Mouse (Mus musculus): ENCODE measurements at regions not wholly inside any gene's neighbourhood (a gene's known extent, or its start where the extent isn't known, plus 50 kb on each side); places are given as distances from the start of the nearest gene placed in this dataset.

- Histone ChIP-seq H3K36me3 (no peaks in the 10 kb centered on the region), H3K4me1 (replicated peaks) (peaks cover 3% of the 10 kb centered on the region; the same call in 1 of the 2 replicates), H3K27me3 (no peaks in the 10 kb centered on the region), H3K9ac (no peak overlapping the region), H3K4me3 (no peak overlapping the region), H3K4me2 (no peak overlapping the region), H3K27ac (no peak overlapping the region), H3K9me3 (replicated peaks) (no peaks in the 10 kb centered on the region)
- WGBS = 16% methylated on average over 2 of the region's 2 CpGs
- ATAC-seq (replicated peaks; ENCODE audit: insufficient number of reproducible peaks, insufficient read depth, low FRiP score, low read depth) = no peak
Observed at GRCm38 (mm10) chr6:98178005-98178404, 164.5 kb downstream of the Gm765 start.

- Histone ChIP-seq H3K27me3 (no peaks in the 10 kb centered on the region), H3K4me1 (replicated peaks) (no peaks in the 10 kb centered on the region), H3K9ac (no peak overlapping the region), H3K27ac (no peak overlapping the region), H3K4me3 (no peak overlapping the region), H3K4me2 (no peak overlapping the region), H3K9me3 (replicated peaks) (no peaks in the 10 kb centered on the region), H3K36me3 (no peaks in the 10 kb centered on the region)
- no peak for ATAC-seq (replicated peaks; ENCODE audit: insufficient number of reproducible peaks, insufficient read depth, low FRiP score, low read depth)
- WGBS = 61% methylated on average over 12 of the region's 12 CpGs
Observed at GRCm38 (mm10) chr6:98149043-98149813, 193.3 kb downstream of the Gm765 start.

- Histone ChIP-seq H3K9ac (no peak overlapping the region), H3K4me1 (replicated peaks) (no peaks in the 10 kb centered on the region), H3K9me3 (replicated peaks) (no peaks in the 10 kb centered on the region), H3K27me3 (no peaks in the 10 kb centered on the region), H3K27ac (no peak overlapping the region), H3K4me3 (no peak overlapping the region), H3K36me3 (no peaks in the 10 kb centered on the region), H3K4me2 (no peak overlapping the region)
- WGBS = 84% methylated on average over 5 of the region's 5 CpGs
- ATAC-seq (replicated peaks; ENCODE audit: insufficient number of reproducible peaks, insufficient read depth, low FRiP score, low read depth) = no peak
Observed at GRCm38 (mm10) chr6:98147855-98148254, 194.7 kb downstream of the Gm765 start.

GRCm38 (mm10) chr6:98132931-98133330, 209.6 kb downstream of the Gm765 start:
- Histone ChIP-seq H3K27ac (no peak overlapping the region), H3K9ac (no peak overlapping the region), H3K4me3 (no peak overlapping the region), H3K27me3 (no peaks in the 10 kb centered on the region), H3K36me3 (no peaks in the 10 kb centered on the region), H3K4me1 (replicated peaks) (no peaks in the 10 kb centered on the region), H3K4me2 (no peak overlapping the region), H3K9me3 (replicated peaks) (no peaks in the 10 kb centered on the region)
- 24% methylated on average over 2 of the region's 2 CpGs for WGBS
- no peak for ATAC-seq (replicated peaks; ENCODE audit: insufficient number of reproducible peaks, insufficient read depth, low FRiP score, low read depth)

GRCm38 (mm10) chr6:98125434-98125833, 217.1 kb downstream of the Gm765 start:
- H3K4me2 ChIP-seq = no peak overlapping the region
- WGBS = 68% methylated on average over 7 of the region's 7 CpGs

GRCm38 (mm10) chr6:98118355-98119150, 224.0 kb downstream of the Gm765 start:
- ATAC-seq (replicated peaks; ENCODE audit: insufficient number of reproducible peaks, insufficient read depth, low FRiP score, low read depth) = no peak
- H3K4me2 ChIP-seq = no peak overlapping the region
- no peaks in the 10 kb centered on the region for H3K27me3 ChIP-seq
- H3K4me3 ChIP-seq = no peak overlapping the region
- H3K9me3 ChIP-seq (replicated peaks) = no peaks in the 10 kb centered on the region
- no peak overlapping the region for H3K9ac ChIP-seq
- no peak overlapping the region for H3K27ac ChIP-seq
- no peaks in the 10 kb centered on the region for H3K36me3 ChIP-seq
- H3K4me1 ChIP-seq (replicated peaks) = peaks cover 11% of the 10 kb centered on the region
- WGBS = 44% methylated on average over 9 of the region's 9 CpGs

More at GRCm38 (mm10) chr6:98125434-98125833, 217.1 kb downstream of the Gm765 start:
- Histone ChIP-seq H3K9ac (no peak overlapping the region), H3K36me3 (no peaks in the 10 kb centered on the region), H3K4me3 (no peak overlapping the region), H3K27me3 (no peaks in the 10 kb centered on the region), H3K9me3 (replicated peaks) (no peaks in the 10 kb centered on the region), H3K4me1 (replicated peaks) (no peaks in the 10 kb centered on the region), H3K27ac (no peak overlapping the region)
- ATAC-seq (replicated peaks; ENCODE audit: insufficient number of reproducible peaks, insufficient read depth, low FRiP score, low read depth) = no peak

GRCm38 (mm10) chr6:98114327-98115134, 228.0 kb downstream of the Gm765 start:
- no peaks in the 10 kb centered on the region for H3K36me3 ChIP-seq
- no peak overlapping the region for H3K9ac ChIP-seq
- no peaks in the 10 kb centered on the region for H3K9me3 ChIP-seq (replicated peaks)
- no peak overlapping the region for H3K27ac ChIP-seq
- no peak for ATAC-seq (replicated peaks; ENCODE audit: insufficient number of reproducible peaks, insufficient read depth, low FRiP score, low read depth)
- WGBS = 29% methylated on average over 9 of the region's 9 CpGs
- H3K4me3 ChIP-seq = no peak overlapping the region
- no peak overlapping the region for H3K4me2 ChIP-seq
- H3K4me1 ChIP-seq (replicated peaks) = peaks cover 11% of the 10 kb centered on the region
- H3K27me3 ChIP-seq = no peaks in the 10 kb centered on the region

GRCm38 (mm10) chr6:98113708-98114107, 228.8 kb downstream of the Gm765 start:
- peak overlapping the region; percentile 45 for H3K4me2 ChIP-seq
- no peak overlapping the region for H3K27ac ChIP-seq
- H3K9me3 ChIP-seq (replicated peaks) = no peaks in the 10 kb centered on the region
- WGBS = 34% methylated on average over 7 of the region's 7 CpGs
- no peaks in the 10 kb centered on the region for H3K27me3 ChIP-seq
- H3K36me3 ChIP-seq = no peaks in the 10 kb centered on the region
- H3K4me1 ChIP-seq (replicated peaks) = peaks cover 11% of the 10 kb centered on the region
- no peak overlapping the region for H3K9ac ChIP-seq
- H3K4me3 ChIP-seq = 0 out of 2 replicates have a peak overlapping the region, but pooled peaks have one; percentile 5
- ATAC-seq (replicated peaks; ENCODE audit: insufficient number of reproducible peaks, insufficient read depth, low FRiP score, low read depth) = no peak

- no peak overlapping the region for H3K4me3 ChIP-seq
- no peaks in the 10 kb centered on the region for H3K36me3 ChIP-seq
- no peak overlapping the region for H3K4me2 ChIP-seq
- ATAC-seq (replicated peaks; ENCODE audit: insufficient number of reproducible peaks, insufficient read depth, low FRiP score, low read depth) = no peak
- 79% methylated on average over 7 of the region's 7 CpGs for WGBS
- H3K4me1 ChIP-seq (replicated peaks) = peaks cover 8% of the 10 kb centered on the region
- H3K27ac ChIP-seq = no peak overlapping the region
- H3K27me3 ChIP-seq = no peaks in the 10 kb centered on the region
- H3K9ac ChIP-seq = no peak overlapping the region
- H3K9me3 ChIP-seq (replicated peaks) = no peaks in the 10 kb centered on the region
Observed at GRCm38 (mm10) chr6:98112495-98113115, 229.9 kb downstream of the Gm765 start.

GRCm38 (mm10) chr6:98107123-98107522, 235.4 kb downstream of the Gm765 start:
- no peak overlapping the region for H3K27ac ChIP-seq
- no peak for ATAC-seq (replicated peaks; ENCODE audit: insufficient number of reproducible peaks, insufficient read depth, low FRiP score, low read depth)
- no peaks in the 10 kb centered on the region for H3K36me3 ChIP-seq
- no peaks in the 10 kb centered on the region for H3K27me3 ChIP-seq
- H3K4me1 ChIP-seq (replicated peaks) = no peaks in the 10 kb centered on the region
- no peak overlapping the region for H3K4me3 ChIP-seq
- 68% methylated on average over 5 of the region's 5 CpGs for WGBS
- no peaks in the 10 kb centered on the region for H3K9me3 ChIP-seq (replicated peaks)
- H3K9ac ChIP-seq = no peak overlapping the region
- H3K4me2 ChIP-seq = no peak overlapping the region
